Mouse (Mus musculus) hindbrain, embryonic 10.5 days (tissue): ENCODE results near the gene Gm49027. TPM values are rescaled to one million over a fixed set of nuclear protein-coding genes. Genes with fewer than 3 reads are reported as not detected.

ENCODE experiments used
- DNase-seq: peaks from one replicate; pipeline ENCODE4 v3.0.0-alpha.2; 2017; ENCODE audit warnings: low spot score
- H3K27ac ChIP-seq: fragments of 300-500 bp; sonication (generic); 2 replicates; pipeline ENCODE4 v1.5.1; 2016; ENCODE audit warnings: mild to moderate bottlenecking, moderate library complexity
- H3K27me3 ChIP-seq: fragments of 300-500 bp; sonication (generic); 2 replicates; pipeline ENCODE4 v1.6.1; 2016; ENCODE audit warnings: mild to moderate bottlenecking; ENCODE audit not compliant: poor library complexity, insufficient read depth, severe bottlenecking
- H3K36me3 ChIP-seq: fragments of 300-500 bp; sonication (generic); 2 replicates; pipeline ENCODE4 v1.6.1; 2016; ENCODE audit warnings: mild to moderate bottlenecking, moderate library complexity
- H3K4me1 ChIP-seq: fragments of 300-500 bp; sonication (generic); replicated peaks from 2 replicates; pipeline ENCODE4 v1.6.1; 2016; ENCODE audit warnings: mild to moderate bottlenecking
- H3K4me3 ChIP-seq: fragments of 300-500 bp; sonication (generic); 2 replicates; pipeline ENCODE4 v1.5.1; 2016; ENCODE audit warnings: mild to moderate bottlenecking, moderate library complexity
- H3K9me3 ChIP-seq: fragments of 300-500 bp; sonication (generic); 2 replicates; pipeline ENCODE4 v1.6.1; 2016; ENCODE audit warnings: mild to moderate bottlenecking, moderate library complexity
- WGBS: fragments of 180-500 bp; shearing (Covaris S2); methylation state at CpG from one replicate; pipeline ENCODE4 v1.1.7; 2016; 5-methylcytosine and 5-hydroxymethylcytosine counted together
- polyA plus RNA-seq: library from polyadenylated mRNA; unstranded; fragments of >200 nt; fragmentation: Nextera tagmentation; extraction: Ambion mirVana; gene quantifications from 2 replicates; pipeline ENCODE4 v1.2.1, GENCODE M21; 2016

Gene Gm49027
- polyA plus RNA-seq, 1 experiment from 2014 or later: not detected

- Histone ChIP-seq H3K36me3 (no peaks in the 10 kb centered on the region), H3K4me1 (peaks cover 14% of the 10 kb centered on the region), H3K9me3 (no peaks in the 10 kb centered on the region), H3K27me3 (peaks cover 7% of the 10 kb centered on the region), H3K4me3 (no peak overlapping the region), H3K27ac (no peak overlapping the region)
- WGBS: 88% methylated on average over 11 of the region's 11 CpGs
- no peak for DNase-seq
Observed at GRCm38 (mm10) chr5:123487659-123488395, 37.5 kb downstream of the Gm49027 start.

- 74% methylated on average over 5 of the region's 5 CpGs for WGBS
- no peaks in the 10 kb centered on the region for H3K9me3 ChIP-seq
- DNase-seq: no peak
- no peak overlapping the region for H3K27ac ChIP-seq
- H3K4me1 ChIP-seq: no peaks in the 10 kb centered on the region; the same call in 1 of the 2 replicates
- H3K36me3 ChIP-seq: no peaks in the 10 kb centered on the region
- no peaks in the 10 kb centered on the region for H3K27me3 ChIP-seq
- H3K4me3 ChIP-seq: no peak overlapping the region
Observed at GRCm38 (mm10) chr5:123473817-123474216, 51.5 kb downstream of the Gm49027 start.

GRCm38 (mm10) chr5:123470784-123471400, 54.4 kb downstream of the Gm49027 start:
- Histone ChIP-seq H3K4me3 (no peak overlapping the region), H3K4me1 (no peaks in the 10 kb centered on the region; the same call in 1 of the 2 replicates), H3K9me3 (no peaks in the 10 kb centered on the region), H3K27ac (no peak overlapping the region), H3K36me3 (no peaks in the 10 kb centered on the region), H3K27me3 (no peaks in the 10 kb centered on the region)
- 55% methylated on average over 10 of the region's 10 CpGs for WGBS
- peak; percentile 41 for DNase-seq

- Histone ChIP-seq H3K27ac (no peak overlapping the region), H3K27me3 (no peaks in the 10 kb centered on the region), H3K36me3 (no peaks in the 10 kb centered on the region), H3K4me1 (no peaks in the 10 kb centered on the region), H3K9me3 (no peaks in the 10 kb centered on the region), H3K4me3 (no peak overlapping the region)
- 86% methylated on average over 1 of the region's 1 CpGs for WGBS
- DNase-seq: no peak
Observed at GRCm38 (mm10) chr5:123464638-123465037, 60.6 kb downstream of the Gm49027 start.

Other genes with a start within 250 kb of the Gm49027 start
- gene Bcl7a, start 181.7 kb downstream of the Gm49027 start, polyA plus RNA-seq: 42.9 and 48.0 TPM in 2 replicates
- gene Mlxip, start 130.7 kb downstream of the Gm49027 start, polyA plus RNA-seq: 18.0 and 18.8 TPM in 2 replicates
- gene Lrrc43, start 36.2 kb downstream of the Gm49027 start, polyA plus RNA-seq: 0.07 and 0.31 TPM in 2 replicates
- not detected in 2 replicates for gene Il31, start 36.0 kb downstream of the Gm49027 start, polyA plus RNA-seq
- gene B3gnt4, start 15.0 kb downstream of the Gm49027 start, polyA plus RNA-seq: 1.3 and 1.4 TPM in 2 replicates
- 149 and 152 TPM in 2 replicates for gene Diablo, start 1.3 kb downstream of the Gm49027 start, polyA plus RNA-seq
- gene Vps33a, start 47.5 kb upstream of the Gm49027 start, polyA plus RNA-seq: 35.8 and 37.6 TPM in 2 replicates
- gene Clip1, start 159.1 kb upstream of the Gm49027 start, polyA plus RNA-seq: 44.4 and 52.0 TPM in 2 replicates
- 77.4 and 92.5 TPM in 2 replicates for gene Zcchc8, start 195.6 kb upstream of the Gm49027 start, polyA plus RNA-seq
- gene Rsrc2, start 223.9 kb upstream of the Gm49027 start, polyA plus RNA-seq: 104 and 125 TPM in 2 replicates
- 31.0 and 43.3 TPM in 2 replicates for gene Kntc1, start 224.2 kb upstream of the Gm49027 start, polyA plus RNA-seq